Mouse (Mus musculus) forebrain, embryonic 11.5 days (tissue): Measurements from ENCODE around the gene S100a9. TPM values are rescaled to one million over a fixed set of nuclear protein-coding genes. Genes with fewer than 3 reads are reported as not detected.

Experiments used
- ATAC-seq: fragments of 200-750 bp; cut with Nextera tagmentation; replicated peaks from 2 replicates; pipeline ENCODE4 v1.8.0; 2017; ENCODE audit warnings: moderate TSS enrichment; ENCODE audit not compliant: low FRiP score
- DNase-seq: peaks from one replicate; pipeline ENCODE4 v3.0.0-alpha.2; 2017; ENCODE audit warnings: low spot score
- H3K27ac ChIP-seq: fragments of 300-500 bp; sonication (generic); 2 replicates; pipeline ENCODE4 v1.5.1; 2014; ENCODE audit warnings: low read depth, low read length
- H3K27me3 ChIP-seq: fragments of 300-500 bp; sonication (generic); 2 replicates; pipeline ENCODE4 v1.6.1; 2014; ENCODE audit warnings: mild to moderate bottlenecking, low read length, mixed read lengths; ENCODE audit not compliant: control insufficient read depth, insufficient read depth
- H3K36me3 ChIP-seq: fragments of 300-500 bp; sonication (generic); 2 replicates; pipeline ENCODE4 v1.6.1; 2014; ENCODE audit warnings: mild to moderate bottlenecking, low read length, moderate library complexity, mixed read lengths; ENCODE audit not compliant: control insufficient read depth, insufficient read depth
- H3K4me1 ChIP-seq: fragments of 300-500 bp; sonication (generic); replicated peaks from 2 replicates; pipeline ENCODE4 v1.6.1; 2014; ENCODE audit warnings: low read length, mixed read lengths; ENCODE audit not compliant: control insufficient read depth, insufficient read depth
- H3K4me2 ChIP-seq: fragments of 300-500 bp; sonication (generic); 2 replicates; pipeline ENCODE4 v1.6.1; 2014; ENCODE audit warnings: low read depth, mild to moderate bottlenecking, low read length, moderate library complexity, mixed read lengths; ENCODE audit not compliant: severe bottlenecking
- H3K4me3 ChIP-seq: fragments of 300-500 bp; sonication (generic); 2 replicates; pipeline ENCODE4 v1.5.1; 2014; ENCODE audit warnings: low read depth, low read length
- H3K9ac ChIP-seq: fragments of 300-500 bp; sonication (generic); 2 replicates; pipeline ENCODE4 v1.6.1; 2014; ENCODE audit warnings: low read length
- H3K9me3 ChIP-seq: fragments of 300-500 bp; sonication (generic); 2 replicates; pipeline ENCODE4 v1.6.1; 2016; ENCODE audit warnings: low read length, mixed read lengths; ENCODE audit not compliant: control insufficient read depth
- WGBS: fragments of 180-500 bp; shearing (Covaris S2); extraction: QIAGEN DNeasy Blood & Tissue Kit; methylation state at CpG from one replicate; pipeline ENCODE4 v1.1.7; 2014; 5-methylcytosine and 5-hydroxymethylcytosine counted together
- polyA plus RNA-seq: library from polyadenylated mRNA; unstranded; fragments of >200 nt; fragmentation: Nextera tagmentation; extraction: Ambion mirVana; gene quantifications from 2 replicates; pipeline ENCODE4 v1.2.1, GENCODE M21; 2014

The S100a9 gene
- polyA plus RNA-seq, 1 experiment from 2014 or later, result 2.9 TPM

DNA sequence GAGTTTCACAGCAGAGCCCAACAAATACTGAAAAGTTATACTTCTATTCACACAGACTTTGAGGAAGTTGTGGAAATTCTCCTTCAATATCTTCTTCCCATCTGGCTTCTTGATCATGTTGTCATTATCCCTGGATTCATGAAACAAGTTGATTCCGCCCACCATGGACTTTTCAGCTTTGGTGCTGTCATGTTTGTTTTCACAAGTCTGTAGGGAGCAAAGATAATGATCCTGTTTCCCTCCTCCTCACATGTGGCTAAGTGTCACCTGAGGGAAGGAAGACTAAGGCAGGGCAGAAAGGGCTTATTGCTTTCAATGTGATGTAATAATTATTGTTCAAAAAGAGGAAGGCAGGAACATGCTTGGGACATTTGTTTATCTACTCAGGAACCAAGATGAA is 48.2 kb downstream of the S100a9 start:
- Histone ChIP-seq H3K4me1 (no peaks in the 10 kb centered on the region), H3K9me3 (no peaks in the 10 kb centered on the region), H3K36me3 (no peaks in the 10 kb centered on the region), H3K27me3 (no peaks in the 10 kb centered on the region), H3K27ac (no peak overlapping the region), H3K4me3 (no peak overlapping the region), H3K4me2 (no peak overlapping the region), H3K9ac (no peak overlapping the region)
- WGBS, result 92% methylated on average over 1 of the region's 1 CpGs
- ATAC-seq (no peak), DNase-seq (no peak)

DNA sequence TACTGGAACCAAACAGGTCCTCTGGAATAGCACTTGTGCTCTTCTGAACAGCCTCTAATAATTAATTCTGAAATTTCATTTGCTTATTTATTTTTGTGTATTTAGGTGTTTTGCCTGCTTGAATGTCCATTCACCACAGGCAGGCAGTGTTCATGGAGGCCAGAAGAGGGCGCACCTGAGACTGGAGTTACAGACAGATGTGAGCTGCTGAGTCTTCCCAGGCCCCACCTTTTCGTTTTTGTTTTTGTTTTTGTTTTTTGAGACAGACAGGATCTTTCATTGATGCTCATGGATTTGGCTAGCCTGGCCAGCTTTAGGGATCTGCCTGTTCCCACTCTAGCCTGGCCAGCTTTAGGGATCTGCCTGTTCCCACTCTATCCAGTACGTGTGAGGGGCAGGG is 51.3 kb downstream of the S100a9 start:
- Histone ChIP-seq H3K4me3 (no peak overlapping the region), H3K36me3 (no peaks in the 10 kb centered on the region), H3K27me3 (no peaks in the 10 kb centered on the region), H3K4me1 (no peaks in the 10 kb centered on the region), H3K27ac (no peak overlapping the region), H3K9ac (no peak overlapping the region), H3K9me3 (no peaks in the 10 kb centered on the region), H3K4me2 (no peak overlapping the region)
- no peak for ATAC-seq
- WGBS, result 56% methylated on average over 3 of the region's 3 CpGs
- peak; percentile 59 for DNase-seq

Other genes starting within 250 kb of the S100a9 start
- gene Npr1, start 229.9 kb downstream of the S100a9 start, polyA plus RNA-seq, result 2.0 and 2.8 TPM in 2 replicates
- gene Ilf2, start 219.6 kb downstream of the S100a9 start, polyA plus RNA-seq, result 365 and 366 TPM in 2 replicates
- 66.3 and 68.3 TPM in 2 replicates for gene Snapin, start 204.7 kb downstream of the S100a9 start, polyA plus RNA-seq
- gene Chtop, start 186.2 kb downstream of the S100a9 start, polyA plus RNA-seq, result 142 and 151 TPM in 2 replicates
- gene S100a1, start 181.3 kb downstream of the S100a9 start, polyA plus RNA-seq, result 5.6 and 6.5 TPM in 2 replicates
- gene S100a13, start 181.3 kb downstream of the S100a9 start, polyA plus RNA-seq, result 10.3 and 12.0 TPM in 2 replicates
- not detected in 2 replicates for gene S100a14, start 168.9 kb downstream of the S100a9 start, polyA plus RNA-seq
- gene S100a16, start 158.5 kb downstream of the S100a9 start, polyA plus RNA-seq, result 28.8 and 30.8 TPM in 2 replicates
- gene S100a3, start 135.1 kb downstream of the S100a9 start, polyA plus RNA-seq, result not detected in 2 replicates
- gene S100a2, start 105.5 kb downstream of the S100a9 start, polyA plus RNA-seq, result not detected in 2 replicates
- not detected in 2 replicates for gene Gm42674, start 93.8 kb downstream of the S100a9 start, polyA plus RNA-seq
- gene S100a4, start 92.0 kb downstream of the S100a9 start, polyA plus RNA-seq, result 0.69 and 1.9 TPM in 2 replicates
- gene S100a5, start 87.2 kb downstream of the S100a9 start, polyA plus RNA-seq, result not detected in 2 replicates
- 24.3 and 27.0 TPM in 2 replicates for gene S100a6, start 82.8 kb downstream of the S100a9 start, polyA plus RNA-seq
- gene S100a7a, start 41.7 kb downstream of the S100a9 start, polyA plus RNA-seq, result not detected in 2 replicates
- gene S100a8, start 26.7 kb downstream of the S100a9 start, polyA plus RNA-seq, result 3.6 and 6.9 TPM in 2 replicates
- not detected in 2 replicates for gene Pglyrp4, start 31.2 kb upstream of the S100a9 start, polyA plus RNA-seq
- not detected in 2 replicates for gene Gm5849, start 82.2 kb upstream of the S100a9 start, polyA plus RNA-seq